Mouse (Mus musculus) retina, adult 2 months (tissue): ENCODE results near the gene Hist1h3i.

ENCODE experiments used
- DNase-seq: peaks from one replicate; pipeline ENCODE4 v3.0.0-alpha.2; 2012; ENCODE audit warnings: low read depth, low spot score

The Hist1h3i gene

GRCm38 (mm10) chr13:21734010-21734905 is 48.9 kb downstream of the Hist1h3i start:
- DNase-seq = no peak

GRCm38 (mm10) chr13:21733466-21733865 is 49.7 kb downstream of the Hist1h3i start:
- no peak for DNase-seq
